In the genomic region with DNA sequence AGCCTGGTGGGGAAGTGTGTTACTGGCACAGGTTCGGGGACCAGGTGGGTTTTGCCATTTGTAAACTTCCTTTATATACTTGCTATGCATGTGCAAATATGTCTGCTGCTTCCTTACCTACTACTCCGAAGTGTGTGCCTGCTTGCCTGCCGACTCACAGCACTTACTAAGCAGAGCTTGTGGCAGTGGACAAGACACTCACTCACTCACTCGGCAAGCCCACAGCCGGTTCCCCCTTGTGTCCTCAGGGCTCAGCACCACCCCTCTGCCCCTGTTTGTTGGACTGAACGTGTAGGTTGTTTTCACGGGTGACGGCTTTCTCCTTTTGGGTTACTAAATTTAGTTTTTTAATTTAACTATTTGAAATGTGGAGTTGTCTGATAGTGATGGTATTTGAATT, we compare ENCODE assay signal across 22 mouse cellular contexts. TPM values are rescaled to one million over a fixed set of nuclear protein-coding genes. Genes with fewer than 3 reads are reported as not detected.
A peak's percentile ranks its signal among the peaks of the same experiment; 100 is the strongest.
DNase-seq lines count a peak whose midpoint lies in the region; ATAC-seq lines count a peak whose summit lies in the region.
"Had no signal": no experiment of that assay in that cellular context is flagged by ENCODE, and none has a peak within 500 bp of the region (broad histone marks: within the 10 kb centered on the region; RNA-seq: fewer than 3 reads in every experiment).

No protein-coding gene starts in this region.

- no peak overlapping the region for H3K27ac ChIP-seq in heart, embryonic 11.5 days (ENCODE audit: low read depth, low read length)
- H3K27ac ChIP-seq in heart, embryonic 16.5 days (ENCODE audit: low read length) = no peak overlapping the region
- 0 out of 2 replicates have a peak overlapping the region, but pooled peaks have one; percentile 26 for H3K27ac ChIP-seq in limb, embryonic 10.5 days
- no peak overlapping the region for H3K27ac ChIP-seq in limb, embryonic 13.5 days
- H3K27ac ChIP-seq: embryonic facial prominence, embryonic 10.5 days; embryonic facial prominence, embryonic 12.5 days; forebrain, embryonic 12.5 days had no signal

- H3K9me3 ChIP-seq in heart, embryonic 11.5 days (replicated peaks; ENCODE audit: control insufficient read depth, low read length) = no peaks in the 10 kb centered on the region
- no peaks in the 10 kb centered on the region for H3K9me3 ChIP-seq in heart, embryonic 16.5 days (replicated peaks; ENCODE audit: control insufficient read depth, low read length)
- H3K9me3 ChIP-seq in limb, embryonic 10.5 days (replicated peaks) = no peaks in the 10 kb centered on the region
- no peaks in the 10 kb centered on the region for H3K9me3 ChIP-seq in limb, embryonic 13.5 days
- H3K9me3 ChIP-seq: embryonic facial prominence, embryonic 10.5 days; embryonic facial prominence, embryonic 12.5 days; forebrain, embryonic 12.5 days had no signal

- H3K4me3 ChIP-seq in heart, embryonic 11.5 days (ENCODE audit: low read depth, low read length) = no peak overlapping the region
- H3K4me3 ChIP-seq in heart, embryonic 16.5 days (ENCODE audit: low read length) = no peak overlapping the region
- no peak overlapping the region for H3K4me3 ChIP-seq in limb, embryonic 10.5 days
- H3K4me3 ChIP-seq in limb, embryonic 13.5 days = no peak overlapping the region
- H3K4me3 ChIP-seq: embryonic facial prominence, embryonic 10.5 days; embryonic facial prominence, embryonic 12.5 days; forebrain, embryonic 12.5 days had no signal

- no peak for ATAC-seq in heart, embryonic 11.5 days (replicated peaks; ENCODE audit: insufficient number of reproducible peaks, low FRiP score, low TSS enrichment)
- ATAC-seq in heart, embryonic 16.5 days (replicated peaks; ENCODE audit: extremely low read depth, insufficient read depth, low FRiP score) = no peak
- ATAC-seq in limb, embryonic 13.5 days (ENCODE audit: low FRiP score, low read depth) = no peak
- ATAC-seq: forebrain, embryonic 14.5 days; forebrain, embryonic 16.5 days; Patski had no signal

- WGBS in heart, embryonic 11.5 days (ENCODE audit: insufficient replicate concordance) = 62% methylated on average over 8 of the region's 8 CpGs
- WGBS in heart, embryonic 16.5 days = 59% methylated on average over 8 of the region's 8 CpGs
- whole genome bisulfite sequencing in limb, embryonic 10.5 days = 70% methylated on average over 8 of the region's 8 CpGs
- 39% methylated on average over 8 of the region's 8 CpGs for WGBS in limb, embryonic 13.5 days

- peaks cover 2% of the 10 kb centered on the region; the same call in 1 of the 2 replicates for H3K4me1 ChIP-seq in heart, embryonic 11.5 days (ENCODE audit: control insufficient read depth, insufficient read depth, low read length)
- H3K4me1 ChIP-seq in heart, embryonic 16.5 days (ENCODE audit: control insufficient read depth, insufficient read depth, low read length) = no peaks in the 10 kb centered on the region
- peaks cover 25% of the 10 kb centered on the region for H3K4me1 ChIP-seq in limb, embryonic 10.5 days
- peaks cover 13% of the 10 kb centered on the region for H3K4me1 ChIP-seq in limb, embryonic 13.5 days
- H3K4me1 ChIP-seq: embryonic facial prominence, embryonic 12.5 days; forebrain, embryonic 12.5 days had no signal

- H3K4me2 ChIP-seq in heart, embryonic 11.5 days = no peak overlapping the region
- no peak overlapping the region for H3K4me2 ChIP-seq in heart, embryonic 16.5 days (ENCODE audit: low read depth, low read length)
- peak overlapping the region; percentile 12; the same call in 1 of the 2 replicates for H3K4me2 ChIP-seq in limb, embryonic 13.5 days (replicated peaks)
- H3K4me2 ChIP-seq: embryonic facial prominence, embryonic 12.5 days; forebrain, embryonic 12.5 days had no signal

- no peak overlapping the region for H3K9ac ChIP-seq in heart, embryonic 11.5 days (ENCODE audit: low read depth, low read length)
- peak overlapping the region; percentile 38; the same call in 1 of the 2 replicates for H3K9ac ChIP-seq in heart, embryonic 16.5 days (ENCODE audit: low read length)
- H3K9ac ChIP-seq in limb, embryonic 13.5 days = no peak overlapping the region
- H3K9ac ChIP-seq: embryonic facial prominence, embryonic 12.5 days; forebrain, embryonic 12.5 days had no signal

- intact Hi-C loops in heart, postnatal 10 days (cut with DNase I) = no loop called here

- peaks cover 6% of the 10 kb centered on the region; the same call in 1 of the 2 replicates for H3K36me3 ChIP-seq in heart, embryonic 11.5 days (ENCODE audit: control insufficient read depth, insufficient read depth, low read length)
- H3K36me3 ChIP-seq in heart, embryonic 16.5 days (ENCODE audit: control insufficient read depth, insufficient read depth) = peaks cover 22% of the 10 kb centered on the region
- peaks cover 61% of the 10 kb centered on the region for H3K36me3 ChIP-seq in limb, embryonic 10.5 days
- peaks cover 40% of the 10 kb centered on the region for H3K36me3 ChIP-seq in limb, embryonic 13.5 days

- DNase-seq in heart, adult 11 months = peak; percentile 72
- DNase-seq in heart, postnatal 10 days = no peak
- no peak for DNase-seq in limb, embryonic 10.5 days (ENCODE audit: low spot score)
- no peak for DNase-seq in cerebellum, postnatal 25 days
- DNase-seq in layer of hippocampus, postnatal 25 days (ENCODE audit: extremely low spot score in 1 of 2, low spot score in 1 of 2) = no peak
- DNase-seq: adrenal gland, adult 2 months; adrenal gland, postnatal 10 days; adrenal gland, postnatal 25 days; cerebellum, adult 11 months; cerebellum, adult 18-20 months; cerebellum, adult 8-10 months; cerebellum, adult 9-11 months; cerebellum, postnatal 14 days had no signal

- H3K27me3 ChIP-seq in heart, embryonic 11.5 days (ENCODE audit: control insufficient read depth, insufficient read depth, low read length) = no peaks in the 10 kb centered on the region
- no peaks in the 10 kb centered on the region for H3K27me3 ChIP-seq in heart, embryonic 16.5 days (ENCODE audit: control insufficient read depth, insufficient read depth, low read length)
- no peaks in the 10 kb centered on the region for H3K27me3 ChIP-seq in limb, embryonic 10.5 days (ENCODE audit: low read depth, poor library complexity, severe bottlenecking)
- no peaks in the 10 kb centered on the region for H3K27me3 ChIP-seq in limb, embryonic 13.5 days
- H3K27me3 ChIP-seq: embryonic facial prominence, embryonic 12.5 days; forebrain, embryonic 12.5 days; Patski had no signal

RNA-seq across cellular contexts. Expression of gene Anapc4, which starts 27.5 kb away (rescaled TPM):
- polyA plus RNA-seq in heart, embryonic 11.5 days (2014; fragmentation: Nextera tagmentation; extraction: Ambion mirVana) = 82.6 and 90.7 TPM in 2 replicates
- 66.7 and 76.0 TPM in 2 replicates for polyA plus RNA-seq in heart, embryonic 16.5 days (2015; fragmentation: Nextera tagmentation; extraction: Ambion mirVana)
- total RNA-seq in heart, postnatal 10 days (2021) = 10 to 100 TPM; 48.4 to 48.6 TPM
- 111 and 132 TPM in 2 replicates for polyA plus RNA-seq in limb, embryonic 10.5 days (2016; fragmentation: Nextera tagmentation; extraction: Ambion mirVana)
- polyA plus RNA-seq in limb, embryonic 13.5 days (2015; fragmentation: Nextera tagmentation; extraction: Ambion mirVana) = 128 TPM in 2 replicates
- 10 to 100 TPM; 66.5 to 78.4 TPM for total RNA-seq in layer of hippocampus, postnatal 25 days (2021)

RNA-seq across cellular contexts. Expression of gene Zcchc4, which starts 31.1 kb away (rescaled TPM):
- polyA plus RNA-seq in heart, embryonic 11.5 days (2014; fragmentation: Nextera tagmentation; extraction: Ambion mirVana) = 10.5 and 10.9 TPM in 2 replicates
- polyA plus RNA-seq in heart, embryonic 16.5 days (2015; fragmentation: Nextera tagmentation; extraction: Ambion mirVana) = 10.5 and 11.2 TPM in 2 replicates
- 1 to 10 TPM; 6.3 to 7.8 TPM for total RNA-seq in heart, postnatal 10 days (2021)
- 24.4 and 24.9 TPM in 2 replicates for polyA plus RNA-seq in limb, embryonic 10.5 days (2016; fragmentation: Nextera tagmentation; extraction: Ambion mirVana)
- 21.6 and 22.0 TPM in 2 replicates for polyA plus RNA-seq in limb, embryonic 13.5 days (2015; fragmentation: Nextera tagmentation; extraction: Ambion mirVana)
- total RNA-seq in layer of hippocampus, postnatal 25 days (2021) = 1 to 10 TPM; 9.4 to 9.8 TPM
